Mouse (Mus musculus) limb, embryonic 11.5 days (tissue): ENCODE data around the gene Slc5a8. TPM values are rescaled to one million over a fixed set of nuclear protein-coding genes. Genes with fewer than 3 reads are reported as not detected.
A peak's percentile ranks its signal among the peaks of the same experiment; 100 is the strongest.

Source experiments
- ATAC-seq: fragments of 200-750 bp; cut with Nextera tagmentation; 2 replicates; pipeline ENCODE4 v1.8.0; 2017; ENCODE audit warnings: low read depth; ENCODE audit not compliant: insufficient number of reproducible peaks, low FRiP score, low TSS enrichment
- DNase-seq: peaks from one replicate; pipeline ENCODE4 v3.0.0-alpha.2; 2015; ENCODE audit warnings: low spot score
- H3K27ac ChIP-seq: fragments of 300-500 bp; sonication (generic); replicated peaks from 2 replicates; pipeline ENCODE4 v1.5.1; 2014; ENCODE audit warnings: low read depth, mild to moderate bottlenecking, low read length
- H3K27me3 ChIP-seq: fragments of 300-500 bp; sonication (generic); 2 replicates; pipeline ENCODE4 v1.6.1; 2014; ENCODE audit warnings: mild to moderate bottlenecking, low read length, mixed read lengths; ENCODE audit not compliant: control insufficient read depth, insufficient read depth
- H3K36me3 ChIP-seq: fragments of 300-500 bp; sonication (generic); 2 replicates; pipeline ENCODE4 v1.6.1; 2014; ENCODE audit warnings: mild to moderate bottlenecking, low read length, moderate library complexity, mixed read lengths; ENCODE audit not compliant: control insufficient read depth, insufficient read depth
- H3K4me1 ChIP-seq: fragments of 300-500 bp; sonication (generic); 2 replicates; pipeline ENCODE4 v1.6.1; 2014; ENCODE audit warnings: low read length, mixed read lengths; ENCODE audit not compliant: control insufficient read depth, insufficient read depth
- H3K4me2 ChIP-seq: fragments of 300-500 bp; sonication (generic); 2 replicates; pipeline ENCODE4 v1.6.1; 2014; ENCODE audit warnings: low read depth, mild to moderate bottlenecking, moderate library complexity; ENCODE audit not compliant: severe bottlenecking
- H3K4me3 ChIP-seq: fragments of 300-500 bp; sonication (generic); 2 replicates; pipeline ENCODE4 v1.5.1; 2014; ENCODE audit warnings: low read depth, low read length
- H3K9ac ChIP-seq: fragments of 300-500 bp; sonication (generic); 2 replicates; pipeline ENCODE4 v1.6.1; 2014; ENCODE audit warnings: mild to moderate bottlenecking, low read length
- H3K9me3 ChIP-seq: fragments of 300-500 bp; sonication (generic); 2 replicates; pipeline ENCODE4 v1.6.1; 2016; ENCODE audit warnings: low read length; ENCODE audit not compliant: control insufficient read depth
- WGBS: fragments of 180-500 bp; shearing (Covaris S2); extraction: QIAGEN DNeasy Blood & Tissue Kit; methylation state at CpG from one replicate; pipeline ENCODE4 v1.1.7; 2014; 5-methylcytosine and 5-hydroxymethylcytosine counted together
- polyA plus RNA-seq: library from polyadenylated mRNA; unstranded; fragments of >200 nt; fragmentation: Nextera tagmentation; extraction: Ambion mirVana; gene quantifications from 2 replicates; pipeline ENCODE4 v1.2.1, GENCODE M21; 2014

Slc5a8 gene
- polyA plus RNA-seq, 1 experiment from 2014 or later = not detected

DNA sequence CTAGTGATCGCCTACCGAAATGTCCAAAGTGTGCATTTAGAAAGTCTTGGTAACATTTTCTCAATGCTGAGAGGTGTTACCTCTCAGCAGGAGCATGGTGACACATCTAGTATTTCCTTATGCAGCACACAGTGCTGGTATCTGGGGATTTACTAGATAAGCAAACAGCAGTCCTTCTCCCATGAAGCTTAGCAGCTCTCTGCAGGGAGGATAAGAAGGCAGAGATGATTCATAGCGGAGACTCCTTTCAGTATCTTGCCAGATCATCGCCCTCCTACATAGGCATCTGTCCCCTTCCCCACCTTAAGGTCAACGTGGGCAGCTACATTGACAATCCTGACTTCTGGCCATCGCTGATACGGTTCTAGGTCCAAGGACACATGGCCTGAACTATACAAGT lies 8.4 kb upstream of the Slc5a8 start:
- Histone ChIP-seq H3K4me2 (no peak overlapping the region), H3K9ac (no peak overlapping the region), H3K4me1 (no peaks in the 10 kb centered on the region), H3K36me3 (no peaks in the 10 kb centered on the region), H3K27ac (no peak overlapping the region), H3K4me3 (no peak overlapping the region), H3K9me3 (no peaks in the 10 kb centered on the region), H3K27me3 (no peaks in the 10 kb centered on the region)
- ATAC-seq (no peak), DNase-seq (no peak)
- WGBS = 88% methylated on average over 7 of the region's 7 CpGs

- no peak overlapping the region for H3K4me3 ChIP-seq
- no peak overlapping the region for H3K9ac ChIP-seq
- H3K9me3 ChIP-seq = no peaks in the 10 kb centered on the region
- peaks cover 22% of the 10 kb centered on the region for H3K27me3 ChIP-seq
- H3K36me3 ChIP-seq = no peaks in the 10 kb centered on the region
- no peak overlapping the region for H3K27ac ChIP-seq
- DNase-seq (no peak), ATAC-seq (no peak)
- no peak overlapping the region for H3K4me2 ChIP-seq
- WGBS = 91% methylated on average over 2 of the region's 2 CpGs
- no peaks in the 10 kb centered on the region for H3K4me1 ChIP-seq
Observed at GRCm38 (mm10) chr10:88883721-88884120, 2.1 kb upstream of the Slc5a8 start.

GRCm38 (mm10) chr10:88884836-88885235 lies 956 bp upstream of the Slc5a8 start:
- ATAC-seq (no peak), DNase-seq (no peak)
- no peak overlapping the region for H3K4me3 ChIP-seq
- H3K36me3 ChIP-seq = no peaks in the 10 kb centered on the region
- H3K4me2 ChIP-seq = no peak overlapping the region
- H3K4me1 ChIP-seq = no peaks in the 10 kb centered on the region
- peaks cover 22% of the 10 kb centered on the region for H3K27me3 ChIP-seq
- H3K9me3 ChIP-seq = no peaks in the 10 kb centered on the region
- no peak overlapping the region for H3K9ac ChIP-seq
- 79% methylated on average over 6 of the region's 6 CpGs for WGBS
- no peak overlapping the region for H3K27ac ChIP-seq

- Histone ChIP-seq H3K4me3 (peak overlapping the region; percentile 12), H3K27me3 (peaks cover 22% of the 10 kb centered on the region), H3K9ac (no peak overlapping the region), H3K36me3 (no peaks in the 10 kb centered on the region), H3K4me1 (no peaks in the 10 kb centered on the region), H3K4me2 (peak overlapping the region; percentile 24), H3K27ac (no peak overlapping the region), H3K9me3 (no peaks in the 10 kb centered on the region)
- no peak for ATAC-seq
- 3% methylated on average over 32 of the region's 32 CpGs for WGBS
- DNase-seq = peak; percentile 37
Observed at GRCm38 (mm10) chr10:88886114-88886513, 322 bp downstream of the Slc5a8 start.

DNA sequence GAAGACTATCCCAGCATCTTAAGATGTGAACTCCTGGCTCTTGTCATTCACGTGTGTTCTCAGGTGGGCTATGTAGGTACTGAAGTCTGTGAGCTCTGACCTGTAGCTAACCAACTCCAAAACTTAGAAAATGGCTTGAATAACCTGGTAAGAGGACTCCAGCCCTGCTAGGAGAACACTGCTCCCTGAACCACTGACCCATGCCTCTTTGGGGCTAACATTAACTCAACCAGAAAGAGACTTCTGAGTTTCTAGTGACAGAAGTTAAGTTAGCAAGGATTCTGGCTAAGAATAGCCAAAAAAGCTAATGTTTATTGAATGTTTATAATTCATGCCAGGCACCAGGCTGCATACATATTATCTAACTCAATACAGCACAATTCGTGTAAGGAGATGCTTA lies 2.6 kb downstream of the Slc5a8 start:
- H3K27ac ChIP-seq = no peak overlapping the region
- H3K36me3 ChIP-seq = no peaks in the 10 kb centered on the region
- no peaks in the 10 kb centered on the region for H3K4me1 ChIP-seq
- H3K4me2 ChIP-seq = no peak overlapping the region
- no peak overlapping the region for H3K4me3 ChIP-seq
- H3K9me3 ChIP-seq = no peaks in the 10 kb centered on the region
- no peak overlapping the region for H3K9ac ChIP-seq
- WGBS = 88% methylated on average over 2 of the region's 2 CpGs
- ATAC-seq = no peak
- no peak for DNase-seq
- peaks cover 22% of the 10 kb centered on the region for H3K27me3 ChIP-seq

DNA sequence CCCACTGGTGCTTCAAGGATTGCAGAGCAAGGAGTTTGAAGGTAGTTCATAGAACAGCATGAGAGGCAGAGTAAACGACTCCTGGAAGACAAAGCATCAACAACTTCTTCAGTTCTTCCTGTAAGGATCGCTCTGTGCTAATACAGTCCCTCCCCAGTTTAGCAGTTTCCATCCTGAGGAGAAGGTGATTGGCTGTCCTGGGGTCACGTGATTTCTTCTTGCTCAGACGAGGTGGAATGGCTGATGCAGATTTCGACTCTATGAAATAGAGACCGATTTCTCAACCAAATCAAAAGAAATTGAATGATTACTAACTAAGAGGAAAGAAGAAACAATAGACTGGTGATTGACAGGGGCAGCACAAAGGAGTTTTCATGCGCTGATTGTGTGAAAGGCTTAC lies 5.6 kb downstream of the Slc5a8 start:
- 82% methylated on average over 7 of the region's 7 CpGs for WGBS
- DNase-seq = no peak

GRCm38 (mm10) chr10:88892560-88893087 lies 6.8 kb downstream of the Slc5a8 start:
- WGBS = 85% methylated on average over 8 of the region's 8 CpGs
- DNase-seq = no peak
- Histone ChIP-seq H3K27ac (no peak overlapping the region), H3K4me2 (no peak overlapping the region), H3K36me3 (no peaks in the 10 kb centered on the region), H3K27me3 (peaks cover 1% of the 10 kb centered on the region; the same call in 1 of the 2 replicates), H3K9ac (no peak overlapping the region), H3K9me3 (no peaks in the 10 kb centered on the region), H3K4me3 (no peak overlapping the region), H3K4me1 (no peaks in the 10 kb centered on the region)
- no peak for ATAC-seq

More for the DNA sequence above, 5.6 kb downstream of the Slc5a8 start:
- Histone ChIP-seq H3K4me2 (no peak overlapping the region), H3K27ac (no peak overlapping the region), H3K36me3 (no peaks in the 10 kb centered on the region), H3K4me3 (no peak overlapping the region), H3K9ac (no peak overlapping the region), H3K27me3 (peaks cover 7% of the 10 kb centered on the region), H3K9me3 (no peaks in the 10 kb centered on the region), H3K4me1 (no peaks in the 10 kb centered on the region)
- ATAC-seq = no peak

DNA sequence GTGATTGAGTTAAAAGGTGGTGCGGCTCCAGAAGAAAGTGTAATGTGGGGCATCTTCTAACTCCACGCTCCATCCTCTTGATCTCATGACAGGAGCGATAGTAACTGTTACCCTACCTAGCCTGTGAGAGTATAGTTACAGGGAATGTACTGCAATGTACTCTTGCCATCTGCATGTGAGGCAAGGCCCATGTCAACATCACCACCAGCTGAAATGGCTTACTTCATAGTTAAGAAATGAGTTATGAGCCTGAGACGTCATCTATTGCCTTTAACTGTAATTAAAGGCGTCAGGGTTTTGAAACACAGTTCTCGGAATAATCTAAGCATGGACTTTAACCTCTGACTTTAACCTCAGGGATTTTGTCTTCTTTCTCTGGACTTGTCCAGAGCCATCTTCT lies 11.2 kb downstream of the Slc5a8 start:
- ATAC-seq = no peak
- no peak overlapping the region for H3K4me3 ChIP-seq
- 85% methylated on average over 6 of the region's 6 CpGs for WGBS

GRCm38 (mm10) chr10:88949649-88950296 lies 64.0 kb downstream of the Slc5a8 start:
- H3K9me3 ChIP-seq = no peaks in the 10 kb centered on the region
- H3K36me3 ChIP-seq = no peaks in the 10 kb centered on the region
- H3K27ac ChIP-seq = no peak overlapping the region
- no peak for DNase-seq
- H3K4me3 ChIP-seq = no peak overlapping the region
- no peaks in the 10 kb centered on the region for H3K4me1 ChIP-seq
- WGBS = 90% methylated on average over 12 of the region's 12 CpGs
- ATAC-seq = no peak
- H3K27me3 ChIP-seq = no peaks in the 10 kb centered on the region
- H3K9ac ChIP-seq = no peak overlapping the region
- H3K4me2 ChIP-seq = no peak overlapping the region

More for the DNA sequence above, 11.2 kb downstream of the Slc5a8 start:
- no peak overlapping the region for H3K27ac ChIP-seq
- DNase-seq = no peak
- H3K36me3 ChIP-seq = no peaks in the 10 kb centered on the region
- no peak overlapping the region for H3K9ac ChIP-seq
- no peak overlapping the region for H3K4me2 ChIP-seq
- no peaks in the 10 kb centered on the region for H3K9me3 ChIP-seq
- H3K27me3 ChIP-seq = no peaks in the 10 kb centered on the region
- H3K4me1 ChIP-seq = no peaks in the 10 kb centered on the region
